Mouse (Mus musculus) midbrain, embryonic 14.5 days (tissue): ENCODE measurements around the gene Cd164. TPM values are rescaled to one million over a fixed set of nuclear protein-coding genes. Genes with fewer than 3 reads are reported as not detected.
A peak's percentile ranks its signal among the peaks of the same experiment; 100 is the strongest.
"Not testable (repeated sequence)": the region's sequence is repeated elsewhere in the genome, so short reads cannot be mapped to it uniquely, and the experiment has no call there.

Experiments used
- ATAC-seq: fragments of 200-750 bp; cut with Nextera tagmentation; 2 replicates; pipeline ENCODE4 v1.8.0; 2017; ENCODE audit warnings: moderate number of reproducible peaks, moderate library complexity; ENCODE audit not compliant: low FRiP score, low TSS enrichment
- DNase-seq: peaks from one replicate; pipeline ENCODE4 v3.0.0-alpha.2; 2015
- H3K27ac ChIP-seq: fragments of 300-500 bp; sonication (generic); replicated peaks from 2 replicates; pipeline ENCODE4 v1.5.1; 2014; ENCODE audit warnings: mild to moderate bottlenecking, low read depth, low read length, moderate library complexity
- H3K27me3 ChIP-seq: fragments of 300-500 bp; sonication (generic); 2 replicates; pipeline ENCODE4 v1.6.1; 2014; ENCODE audit warnings: low read length, control low read depth, mixed read lengths; ENCODE audit not compliant: control insufficient read depth, insufficient read depth
- H3K36me3 ChIP-seq: fragments of 300-500 bp; sonication (generic); 2 replicates; pipeline ENCODE4 v1.6.1; 2014; ENCODE audit warnings: low read length, control low read depth; ENCODE audit not compliant: control insufficient read depth, insufficient read depth
- H3K4me1 ChIP-seq: fragments of 300-500 bp; sonication (generic); 2 replicates; pipeline ENCODE4 v1.6.1; 2014; ENCODE audit warnings: mild to moderate bottlenecking, antibody characterized with exemption, low read length, control low read depth; ENCODE audit not compliant: control insufficient read depth, insufficient read depth
- H3K4me2 ChIP-seq: fragments of 300-500 bp; sonication (generic); 2 replicates; pipeline ENCODE4 v1.6.1; 2014; ENCODE audit warnings: mild to moderate bottlenecking, low read length, moderate library complexity
- H3K4me3 ChIP-seq: fragments of 300-500 bp; sonication (generic); replicated peaks from 2 replicates; pipeline ENCODE4 v1.5.1; 2014; ENCODE audit warnings: low read depth, low read length
- H3K9ac ChIP-seq: fragments of 300-500 bp; sonication (generic); replicated peaks from 2 replicates; pipeline ENCODE4 v1.6.1; 2014; ENCODE audit warnings: mild to moderate bottlenecking, low read length, moderate library complexity
- H3K9me3 ChIP-seq: fragments of 300-500 bp; sonication (generic); 2 replicates; pipeline ENCODE4 v1.6.1; 2016; ENCODE audit warnings: low read length, control low read depth, mixed read lengths; ENCODE audit not compliant: control insufficient read depth
- WGBS: fragments of 180-500 bp; shearing (Covaris S2); extraction: QIAGEN DNeasy Blood & Tissue Kit; methylation state at CpG from one replicate; pipeline ENCODE4 v1.1.7; 2014; 5-methylcytosine and 5-hydroxymethylcytosine counted together
- polyA plus RNA-seq: library from polyadenylated mRNA; unstranded; fragments of >200 nt; fragmentation: Nextera tagmentation; extraction: Ambion mirVana; gene quantifications from 2 replicates; pipeline ENCODE4 v1.2.1, GENCODE M21; 2014

Gene Cd164
- polyA plus RNA-seq, 1 experiment from 2014 or later = 63.8 TPM

DNA sequence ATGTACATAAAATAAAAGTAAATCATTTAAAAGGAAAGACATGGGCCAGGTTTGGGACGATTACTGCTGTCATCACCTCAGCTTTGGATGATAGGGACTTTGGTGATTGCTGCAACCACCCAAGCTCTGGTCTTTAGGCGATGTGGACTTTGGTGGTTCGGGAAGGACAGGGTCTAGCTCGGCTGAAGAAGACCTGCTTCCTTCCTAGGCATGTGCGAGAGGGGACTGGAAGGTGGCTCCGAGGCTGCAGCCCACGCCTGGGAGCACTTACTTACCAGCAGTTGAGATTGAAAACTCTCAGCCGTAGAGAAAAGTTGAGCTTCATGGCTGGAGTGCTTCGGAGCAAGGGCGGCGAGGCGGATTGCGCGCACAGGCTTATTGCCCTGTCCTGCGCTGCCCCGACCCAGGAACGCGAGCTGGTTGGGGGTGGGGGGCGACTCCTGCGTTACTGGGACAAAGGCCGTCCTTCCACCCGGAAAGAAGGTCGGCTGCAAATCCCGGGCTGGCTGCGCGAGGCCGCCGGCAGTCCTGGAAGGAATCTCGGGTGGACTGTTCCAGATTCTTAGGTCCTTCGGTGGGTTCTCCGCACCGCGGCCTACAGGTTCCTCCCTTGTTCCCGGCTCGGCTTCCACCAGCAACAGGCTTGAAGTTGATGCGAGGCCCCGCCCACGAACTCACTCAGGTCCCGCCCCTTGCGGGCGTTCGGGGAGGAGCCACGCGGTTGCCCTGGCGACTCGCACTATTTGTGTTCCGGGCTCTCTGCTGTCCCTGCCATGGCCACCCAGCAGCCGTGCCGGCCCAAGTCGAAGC, 29.3 kb upstream of the Cd164 start, which contains the start of the genes Smpd2 and Ppil6:
Gene Smpd2 (minus strand): TSS at position 662 of the 810 bp plus-strand sequence.
Gene Ppil6 (plus strand): TSS at position 732 of the 810 bp plus-strand sequence.
- Histone ChIP-seq H3K4me1 (peaks cover 17% of the 10 kb centered on the region), H3K36me3 (peaks cover 22% of the 10 kb centered on the region), H3K27me3 (no peaks in the 10 kb centered on the region), H3K9me3 (no peaks in the 10 kb centered on the region), H3K4me2 (peak within 1 kb of the TSS; percentile 93), H3K27ac (0 out of 2 replicates have a peak within 1 kb of the TSS, but pooled peaks have one; percentile 13), H3K9ac (peak within 1 kb of the TSS; percentile 69), H3K4me3 (peak within 1 kb of the TSS; percentile 52)
- peak; percentile 95 for DNase-seq
- 2% methylated on average over 46 of the region's 50 CpGs for whole genome bisulfite sequencing
- ATAC-seq = peak; percentile 92

DNA sequence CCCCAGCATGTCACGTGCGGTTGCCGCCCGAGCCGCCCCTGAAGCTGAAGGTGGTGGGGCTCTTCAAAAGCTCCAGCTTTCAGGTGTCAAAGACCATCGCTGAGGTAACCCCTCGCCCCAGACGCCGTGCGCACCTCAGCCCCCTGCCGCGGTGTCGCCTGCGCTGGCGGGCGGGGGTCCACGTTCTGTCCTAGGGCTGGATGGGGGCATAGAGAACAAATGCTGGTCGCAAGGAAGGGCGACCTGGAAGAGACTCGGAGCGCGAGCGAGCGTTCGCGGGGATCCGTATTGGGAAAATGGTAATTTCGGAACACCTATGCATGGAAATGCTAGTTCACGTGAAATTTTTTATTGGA, 28.7 kb upstream of the Cd164 start:
- no peak overlapping the region for H3K27ac ChIP-seq

GRCm38 (mm10) chr10:41491111-41491510, 28.1 kb upstream of the Cd164 start:
- no peak overlapping the region; the same call in 1 of the 2 replicates for H3K4me3 ChIP-seq
- no peak overlapping the region for H3K27ac ChIP-seq
- no peaks in the 10 kb centered on the region for H3K9me3 ChIP-seq
- no peak overlapping the region for H3K9ac ChIP-seq
- WGBS = 54% methylated on average over 4 of the region's 4 CpGs
- peak overlapping the region; percentile 93 for H3K4me2 ChIP-seq
- peaks cover 10% of the 10 kb centered on the region; the same call in 1 of the 2 replicates for H3K36me3 ChIP-seq
- ATAC-seq (no peak), DNase-seq (no peak)
- H3K4me1 ChIP-seq = peaks cover 17% of the 10 kb centered on the region
- H3K27me3 ChIP-seq = no peaks in the 10 kb centered on the region

More for the DNA sequence above, 28.7 kb upstream of the Cd164 start:
- H3K27me3 ChIP-seq = no peaks in the 10 kb centered on the region
- H3K9ac ChIP-seq = peak overlapping the region; percentile 69
- DNase-seq (no peak), ATAC-seq (no peak; the same call in 1 of the 2 replicates)
- peak overlapping the region; percentile 52 for H3K4me3 ChIP-seq
- peaks cover 16% of the 10 kb centered on the region; the same call in 1 of the 2 replicates for H3K36me3 ChIP-seq
- no peaks in the 10 kb centered on the region for H3K9me3 ChIP-seq
- WGBS = under 1% methylated on average over 29 of the region's 29 CpGs
- H3K4me1 ChIP-seq = peaks cover 17% of the 10 kb centered on the region
- H3K4me2 ChIP-seq = peak overlapping the region; percentile 93

- Histone ChIP-seq H3K9ac (no peak overlapping the region), H3K27ac (no peak overlapping the region), H3K4me1 (no peaks in the 10 kb centered on the region), H3K4me3 (no peak overlapping the region), H3K36me3 (no peaks in the 10 kb centered on the region), H3K4me2 (no peak overlapping the region), H3K9me3 (no peaks in the 10 kb centered on the region), H3K27me3 (no peaks in the 10 kb centered on the region)
- DNase-seq = peak; percentile 44
- WGBS = 65% methylated on average over 4 of the region's 4 CpGs
- no peak for ATAC-seq
These were observed 18.3 kb upstream of the Cd164 start for GRCm38 (mm10) chr10:41500941-41501340.

DNA sequence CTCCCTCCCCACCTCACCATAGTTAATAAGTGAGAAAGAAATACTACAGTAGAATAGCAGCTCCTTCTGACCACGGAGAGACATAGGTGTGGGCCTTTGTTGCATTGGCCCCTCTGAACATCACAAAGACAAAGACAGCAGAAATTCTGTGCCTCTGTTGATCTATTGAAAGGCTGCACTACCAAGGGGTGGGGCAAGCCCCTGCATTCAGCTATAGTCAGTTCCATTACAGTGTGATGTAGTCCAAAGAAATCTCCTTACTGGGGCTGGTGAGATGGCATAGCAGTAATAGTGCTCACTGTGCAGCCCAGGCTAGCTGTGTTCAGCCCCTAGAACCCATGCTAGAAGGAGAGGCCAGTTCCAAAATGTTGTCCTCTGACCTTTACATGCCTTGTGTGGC, 14.2 kb upstream of the Cd164 start:
- H3K27ac ChIP-seq = no peak overlapping the region
- H3K4me2 ChIP-seq = no peak overlapping the region
- H3K27me3 ChIP-seq = no peaks in the 10 kb centered on the region
- whole genome bisulfite sequencing = 86% methylated on average over 1 of the region's 1 CpGs
- no peaks in the 10 kb centered on the region for H3K36me3 ChIP-seq
- ATAC-seq (no peak), DNase-seq (no peak)
- H3K4me3 ChIP-seq = no peak overlapping the region
- H3K4me1 ChIP-seq = no peaks in the 10 kb centered on the region
- H3K9me3 ChIP-seq = no peaks in the 10 kb centered on the region
- H3K9ac ChIP-seq = 0 out of 2 replicates have a peak overlapping the region, but pooled peaks have one; percentile 9

DNA sequence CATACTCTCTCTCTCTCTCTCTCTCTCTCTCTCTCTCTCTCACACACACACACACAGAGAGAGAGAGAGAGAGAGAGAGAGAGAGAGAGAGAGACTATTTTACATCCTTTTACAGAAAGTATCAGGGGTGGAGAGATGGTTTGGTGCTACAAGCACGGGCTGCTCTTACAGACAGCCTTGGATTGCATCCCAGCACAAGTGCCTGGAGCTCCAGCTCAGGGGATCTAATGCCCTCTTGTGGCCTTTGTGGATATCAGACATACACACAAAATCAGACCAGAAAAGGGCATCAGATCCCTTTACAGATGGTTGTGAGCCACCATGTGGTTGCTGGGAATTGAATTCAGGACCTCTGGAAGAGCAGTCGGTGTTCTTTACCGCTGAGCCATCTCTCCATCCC, 13.8 kb upstream of the Cd164 start:
- H3K27me3 ChIP-seq, ATAC-seq, H3K4me2 ChIP-seq, H3K27ac ChIP-seq, H3K36me3 ChIP-seq, H3K9me3 ChIP-seq, H3K4me3 ChIP-seq, H3K4me1 ChIP-seq, H3K9ac ChIP-seq: not testable (repeated sequence)
- peak; percentile 91 for DNase-seq
- 3% methylated on average over 3 of the region's 3 CpGs for WGBS

- no peak overlapping the region for H3K27ac ChIP-seq
- no peak overlapping the region for H3K4me3 ChIP-seq
- H3K4me2 ChIP-seq = no peak overlapping the region
- DNase-seq = no peak
- no peak overlapping the region for H3K9ac ChIP-seq
- H3K36me3 ChIP-seq = no peaks in the 10 kb centered on the region
- H3K27me3 ChIP-seq = no peaks in the 10 kb centered on the region
- WGBS = 33% methylated on average over 2 of the region's 2 CpGs
- ATAC-seq = no peak
- H3K9me3 ChIP-seq = no peaks in the 10 kb centered on the region
- H3K4me1 ChIP-seq = no peaks in the 10 kb centered on the region
These were observed 10.1 kb upstream of the Cd164 start for GRCm38 (mm10) chr10:41509160-41509559.

DNA sequence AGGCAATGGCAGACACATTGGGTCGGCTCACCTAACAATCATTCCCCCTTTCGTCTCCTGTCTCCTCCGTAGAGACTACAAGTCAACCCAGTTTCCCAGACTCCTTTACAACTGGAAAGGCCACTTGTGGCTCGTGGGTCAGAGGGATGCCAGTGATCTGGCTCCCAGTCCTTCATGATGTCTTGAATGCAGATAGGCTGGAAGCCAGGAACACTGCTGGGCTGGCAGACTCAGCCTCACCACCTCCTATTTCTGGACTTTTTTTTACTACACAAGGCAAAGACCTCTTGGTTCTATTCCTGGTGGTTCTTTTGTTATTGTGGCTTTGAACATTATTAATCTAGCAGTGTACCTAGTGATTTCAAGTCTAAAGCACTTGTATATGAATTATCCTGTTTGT, 4.9 kb upstream of the Cd164 start:
- ATAC-seq (no peak), DNase-seq (no peak)
- Histone ChIP-seq H3K4me1 (no peaks in the 10 kb centered on the region), H3K27me3 (no peaks in the 10 kb centered on the region), H3K4me3 (no peak overlapping the region), H3K9me3 (no peaks in the 10 kb centered on the region), H3K4me2 (no peak overlapping the region), H3K36me3 (no peaks in the 10 kb centered on the region), H3K9ac (no peak overlapping the region), H3K27ac (no peak overlapping the region)
- 74% methylated on average over 4 of the region's 4 CpGs for WGBS

DNA sequence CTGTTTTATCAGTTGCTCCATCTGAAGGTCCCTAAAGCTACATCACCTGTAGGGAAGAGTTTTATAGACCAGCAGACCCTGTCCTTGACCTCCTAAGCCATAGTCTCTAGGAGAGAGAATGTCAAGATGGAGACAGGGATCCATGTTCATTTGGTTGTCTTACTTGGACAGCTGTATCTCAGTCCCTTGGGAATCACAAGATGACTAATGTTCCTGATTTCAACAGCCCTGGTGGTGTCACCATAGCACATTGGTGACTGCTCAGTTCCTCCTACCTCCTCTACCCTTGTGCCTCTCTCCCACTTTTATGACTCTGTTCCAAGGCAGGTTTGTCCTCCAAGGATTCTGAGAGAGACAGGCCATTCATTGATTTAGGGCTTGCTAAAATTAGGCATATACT, 4.3 kb upstream of the Cd164 start:
- H3K9ac ChIP-seq = no peak overlapping the region

More for the DNA sequence above, 4.3 kb upstream of the Cd164 start:
- Histone ChIP-seq H3K27me3 (no peaks in the 10 kb centered on the region), H3K4me1 (no peaks in the 10 kb centered on the region), H3K36me3 (no peaks in the 10 kb centered on the region), H3K4me2 (no peak overlapping the region), H3K4me3 (no peak overlapping the region), H3K9me3 (no peaks in the 10 kb centered on the region), H3K27ac (no peak overlapping the region)
- ATAC-seq (no peak), DNase-seq (no peak)
